Mouse (Mus musculus) fat pad, adult 2 months (tissue): Measurements from ENCODE around the gene Ttll11.

Experiments used
- DNase-seq: peaks from one replicate; pipeline ENCODE4 v3.0.0-alpha.2; 2011; ENCODE audit warnings: low read depth, low spot score; ENCODE audit errors: extremely low read depth

The Ttll11 gene

DNA sequence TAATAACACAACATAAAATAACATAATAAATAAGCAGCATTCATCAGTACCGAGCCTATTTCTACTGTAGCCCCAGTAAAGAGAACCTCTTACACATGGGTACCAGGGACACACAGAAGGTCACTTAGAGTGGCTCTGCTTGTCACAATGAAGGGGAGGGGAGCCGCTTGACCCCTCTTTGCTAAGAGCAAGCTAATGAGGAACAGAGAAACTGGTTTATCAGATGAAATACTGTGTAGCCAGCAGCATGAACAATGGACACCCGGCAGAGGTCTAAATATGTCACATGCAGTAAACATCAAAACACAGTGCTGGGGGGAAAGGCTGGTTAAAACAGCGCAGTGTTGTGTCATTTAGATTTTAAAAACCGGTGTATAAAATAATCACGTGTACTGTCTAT is 121.4 kb downstream of the Ttll11 start:
- no peak for DNase-seq

DNA sequence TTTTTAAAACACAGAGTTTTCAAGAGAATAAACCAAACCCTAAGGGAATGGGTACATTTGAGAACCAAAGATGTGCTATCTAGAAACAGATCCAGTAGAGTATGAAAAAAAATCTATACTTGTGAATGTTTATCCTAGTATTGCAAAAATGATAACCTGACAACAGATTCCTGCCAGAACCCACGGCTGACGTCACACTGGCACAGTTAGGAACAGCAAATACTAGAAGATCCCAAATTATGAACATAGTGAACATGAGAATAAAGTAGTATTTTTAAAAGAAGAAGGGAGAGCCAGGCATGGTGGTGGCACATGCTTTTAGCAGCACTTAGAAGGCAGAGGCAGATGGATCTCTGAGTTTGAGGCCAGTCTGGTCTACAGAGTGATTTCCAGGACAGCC is 122.8 kb downstream of the Ttll11 start:
- no peak for DNase-seq

DNA sequence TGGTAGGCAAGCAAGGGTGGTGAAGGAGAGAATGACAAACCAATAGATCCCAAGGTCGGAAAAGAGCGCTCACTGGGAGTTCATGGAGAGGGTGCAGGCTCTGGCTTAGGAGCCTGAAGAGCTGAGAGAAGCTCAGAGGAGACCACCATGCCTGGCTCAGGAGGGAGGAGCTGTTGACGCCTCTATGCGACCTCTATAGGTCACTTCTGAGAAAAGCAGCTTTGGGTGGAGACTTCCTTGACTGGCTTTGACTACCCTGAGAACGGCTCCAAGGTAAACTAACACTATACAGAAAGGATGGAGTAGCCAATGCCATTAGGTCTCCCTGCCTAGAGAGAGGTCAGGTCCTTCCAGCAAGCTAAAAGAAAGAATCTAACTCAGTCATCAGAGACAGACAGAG is 124.8 kb downstream of the Ttll11 start:
- DNase-seq, result no peak

DNA sequence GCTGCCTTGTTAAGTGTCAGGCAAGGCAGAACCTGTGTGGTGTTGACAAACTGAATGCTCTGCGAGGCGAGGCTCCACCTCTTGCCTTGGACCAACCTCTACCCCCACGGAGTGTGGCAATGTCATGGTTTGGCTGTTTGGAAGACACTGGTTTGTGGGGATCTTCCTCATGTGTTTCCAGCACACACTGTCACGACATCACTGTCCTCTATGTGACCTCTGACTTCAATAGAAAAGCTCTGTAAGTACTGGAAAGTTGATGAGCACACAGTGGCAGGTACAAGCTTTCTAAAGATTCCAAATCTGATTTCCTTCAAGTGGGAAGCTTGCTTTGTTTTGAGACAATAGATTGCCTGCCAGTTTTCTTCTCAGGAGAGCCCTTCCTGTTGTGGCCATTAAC is 126.7 kb downstream of the Ttll11 start:
- no peak for DNase-seq

DNA sequence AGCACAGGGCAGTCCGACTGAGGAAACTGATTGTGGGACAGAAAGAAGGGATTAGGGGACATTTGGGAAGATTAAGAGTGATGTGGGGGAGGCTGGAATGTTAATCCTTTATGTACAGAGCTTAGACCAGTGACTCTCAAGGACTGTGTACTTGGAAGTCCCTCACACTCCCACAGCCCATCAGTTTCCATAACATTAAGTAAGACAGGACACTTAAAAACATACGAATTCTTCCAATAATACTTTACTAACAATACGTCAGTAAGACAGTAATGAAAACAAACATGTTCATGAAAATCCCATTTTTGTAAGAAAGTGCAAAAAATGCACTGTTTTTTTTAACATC is 127.6 kb downstream of the Ttll11 start:
- DNase-seq, result no peak

DNA sequence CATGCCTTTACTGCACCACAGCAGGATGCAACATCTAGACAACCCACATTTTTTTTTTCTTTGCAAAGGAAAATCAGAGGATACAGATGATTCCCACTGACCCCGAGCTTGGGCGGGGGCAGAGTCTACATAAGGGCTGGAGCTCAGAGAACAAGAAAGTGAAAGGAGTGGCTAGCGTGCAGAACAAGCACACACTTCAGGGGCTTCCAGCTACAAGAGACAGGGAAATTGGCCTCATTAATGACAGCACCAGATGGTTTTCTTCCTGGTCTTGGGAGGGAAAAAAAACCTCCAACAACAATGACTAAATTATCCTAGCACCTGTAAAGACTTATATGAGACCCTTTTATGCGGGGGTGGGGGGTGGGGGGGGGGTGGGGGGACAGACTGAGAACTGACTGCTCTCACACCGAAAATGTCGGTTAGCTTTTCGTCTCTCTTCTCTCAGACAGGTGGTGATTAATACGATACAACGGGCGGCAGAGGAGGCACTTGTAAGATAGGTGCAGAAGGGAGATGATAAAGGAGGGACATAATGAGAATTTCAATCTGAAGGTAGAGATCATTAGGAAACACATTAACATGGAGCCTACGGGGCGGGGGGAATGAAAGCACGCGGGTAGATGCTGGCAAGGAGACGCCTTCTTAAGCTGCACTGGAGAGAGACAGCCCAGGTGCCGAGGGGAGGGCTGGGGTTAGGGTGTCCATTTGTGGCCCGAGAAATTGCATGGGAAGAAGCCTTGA is 128.1 kb downstream of the Ttll11 start:
- DNase-seq, result no peak

DNA sequence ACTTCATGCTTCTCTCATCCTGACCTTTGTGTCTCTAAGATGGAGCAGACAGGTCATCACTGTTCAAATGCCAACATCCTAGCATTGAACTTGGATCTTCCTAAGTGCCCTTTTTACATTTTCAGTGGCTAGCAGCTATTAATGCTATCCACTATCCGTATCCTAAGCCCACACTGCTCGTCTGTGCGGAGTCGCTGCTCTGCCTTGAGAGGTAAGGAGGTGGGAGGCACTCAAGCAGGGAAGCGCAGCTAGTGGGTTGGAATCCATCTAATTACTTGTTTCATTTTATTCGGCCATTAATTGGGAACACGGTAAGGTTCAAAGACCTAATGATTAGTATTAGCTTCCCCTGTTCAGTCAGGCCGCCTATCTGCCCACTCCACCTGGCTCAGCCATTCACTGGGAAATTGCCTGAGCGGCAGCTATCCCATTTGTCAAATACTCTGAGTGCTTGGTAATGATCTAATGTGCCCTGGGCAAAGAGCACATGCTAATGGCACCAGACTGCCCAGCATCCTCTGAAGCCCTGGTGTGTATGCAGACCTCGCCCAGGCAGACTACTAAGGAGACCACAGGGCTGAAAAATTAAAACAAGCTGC is 130.0 kb downstream of the Ttll11 start:
- no peak for DNase-seq

DNA sequence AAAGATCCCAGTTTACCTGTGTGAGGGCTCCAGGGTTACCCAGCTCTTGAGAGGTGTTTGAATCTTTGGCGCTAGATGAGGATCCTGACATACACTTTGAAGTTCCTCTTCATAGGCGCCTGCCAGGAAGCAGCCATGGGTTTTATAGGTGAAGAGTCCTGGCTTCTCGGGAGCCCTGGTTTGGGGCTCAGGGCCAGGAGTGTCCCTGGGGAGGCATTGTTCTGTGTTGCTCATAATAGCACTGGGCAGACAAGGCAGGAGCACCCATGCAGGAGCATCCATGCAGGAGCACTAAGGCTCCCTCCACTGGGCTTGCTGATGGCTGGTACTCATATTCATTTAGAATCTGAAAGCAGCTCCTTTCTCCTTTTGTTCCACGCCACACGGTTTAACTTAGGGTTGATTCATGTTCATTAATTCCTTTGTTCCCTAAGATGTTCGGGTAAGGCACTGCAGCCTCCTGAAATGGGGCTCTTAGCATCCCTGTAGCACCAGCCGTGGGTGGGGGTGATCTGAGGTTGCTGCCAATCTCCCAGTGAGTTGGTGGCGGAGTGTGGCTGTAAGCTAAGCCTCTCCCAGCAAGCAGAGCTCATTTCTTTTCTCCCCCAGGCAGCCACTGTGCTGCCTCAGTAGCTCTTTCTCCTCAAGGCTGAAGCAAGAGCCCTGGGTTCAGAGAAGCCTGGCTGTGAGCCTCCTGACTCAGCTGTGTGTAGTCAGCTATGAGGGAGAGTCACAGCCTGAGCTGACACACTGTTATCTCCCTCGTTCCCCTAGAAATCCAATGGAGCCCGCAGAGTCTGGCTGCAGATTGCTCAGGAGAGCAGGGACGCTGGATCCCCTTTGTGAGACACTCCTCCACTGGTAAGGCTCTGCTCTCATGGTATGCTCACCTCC is 133.9 kb downstream of the Ttll11 start:
- no peak for DNase-seq

DNA sequence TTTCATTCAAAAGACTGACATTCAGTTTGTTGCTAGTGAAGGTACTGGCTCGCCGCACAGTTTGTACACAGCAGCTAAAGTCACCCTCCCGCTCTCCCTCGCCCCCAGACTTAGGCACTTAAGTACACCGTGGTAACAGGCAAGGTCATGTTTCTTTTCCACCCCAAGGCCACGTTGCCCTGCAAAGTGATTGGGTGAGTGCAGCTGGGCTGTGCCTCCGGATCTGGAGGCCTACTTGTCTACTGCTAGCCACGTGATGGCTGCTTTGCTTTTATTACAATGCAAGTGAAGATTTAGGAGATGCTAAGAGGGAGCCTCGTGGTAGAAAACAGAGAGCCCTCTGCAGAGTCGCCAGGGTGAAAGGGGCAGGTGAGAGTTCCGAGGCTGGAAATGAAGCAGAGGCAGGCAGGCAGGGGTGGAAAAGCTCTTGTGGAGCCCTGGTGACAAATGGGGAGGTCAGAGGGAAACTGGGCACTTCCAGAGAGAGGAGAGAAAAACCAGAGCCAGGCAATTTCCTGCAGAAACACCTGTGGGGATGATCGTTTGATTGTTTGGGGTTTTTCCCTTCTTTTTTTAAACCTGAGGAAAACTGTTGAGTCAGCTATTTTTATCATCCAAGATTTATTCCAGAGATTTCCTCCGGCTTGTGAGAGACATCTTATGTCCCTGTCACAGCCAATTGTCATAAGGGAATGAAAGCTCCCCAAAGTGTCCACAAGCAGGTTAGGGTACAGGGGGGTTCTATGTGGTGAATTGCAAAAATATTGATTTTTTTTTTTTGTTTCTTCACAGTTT is 135.6 kb downstream of the Ttll11 start:
- no peak for DNase-seq

DNA sequence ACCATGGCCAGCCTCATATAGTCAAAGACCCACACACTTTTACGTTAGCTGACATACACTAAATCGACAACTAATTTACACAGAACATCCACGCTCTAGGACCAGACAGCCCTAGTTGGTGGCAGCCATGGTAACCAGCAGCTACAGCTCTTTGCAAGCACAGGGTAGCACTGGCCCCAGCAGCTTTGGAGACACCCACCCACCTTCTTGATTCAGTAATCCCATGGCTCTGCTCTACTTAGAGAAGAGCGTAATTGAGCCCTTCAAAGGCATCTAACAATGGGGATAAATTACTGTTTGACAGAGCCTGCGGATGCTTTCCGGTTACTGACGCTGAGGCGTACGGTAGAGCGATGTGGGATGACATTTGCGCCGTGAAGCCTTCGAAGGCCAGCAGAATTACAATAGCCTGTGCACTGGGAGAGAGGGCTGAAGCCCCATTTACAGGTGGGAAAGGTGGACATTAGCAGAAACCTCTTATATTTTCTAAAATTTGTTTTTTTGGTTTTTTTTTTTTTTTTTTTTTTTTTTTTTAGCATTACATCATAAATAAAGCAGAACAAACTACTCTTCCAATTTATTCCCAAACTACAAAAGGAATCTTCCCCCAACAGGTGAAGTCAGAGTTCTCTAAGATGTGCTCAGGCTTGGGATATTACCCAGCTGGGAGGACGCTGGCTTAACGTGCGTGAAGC is 136.8 kb downstream of the Ttll11 start:
- no peak for DNase-seq

DNA sequence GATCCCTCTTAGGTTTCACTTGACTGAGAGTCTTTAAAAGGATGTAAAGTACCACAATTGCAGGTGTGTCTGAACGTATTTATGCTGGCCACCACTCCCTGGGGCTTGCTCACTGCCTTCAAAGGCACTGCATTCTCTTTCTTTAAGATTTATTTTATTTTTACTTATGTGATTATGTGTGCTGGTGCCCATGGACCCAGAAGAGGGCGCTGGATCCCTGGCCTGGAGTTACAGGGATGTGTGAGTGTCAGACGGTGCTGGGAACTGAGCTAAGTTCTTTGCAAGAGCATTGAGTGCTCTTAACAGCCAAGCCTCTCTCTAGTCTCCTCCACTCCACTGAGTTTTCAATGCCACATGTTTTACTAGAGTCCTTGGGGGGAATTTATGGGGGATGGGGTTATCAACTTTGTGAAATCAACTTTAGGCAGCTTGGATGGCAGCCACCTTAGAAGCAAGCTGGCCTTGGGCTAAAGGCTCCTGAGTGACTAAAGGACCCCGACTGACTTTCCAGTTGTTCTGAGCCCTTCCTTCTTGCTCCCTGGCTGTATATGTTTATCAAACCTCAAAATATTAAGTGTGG is 137.8 kb downstream of the Ttll11 start:
- DNase-seq, result no peak

DNA sequence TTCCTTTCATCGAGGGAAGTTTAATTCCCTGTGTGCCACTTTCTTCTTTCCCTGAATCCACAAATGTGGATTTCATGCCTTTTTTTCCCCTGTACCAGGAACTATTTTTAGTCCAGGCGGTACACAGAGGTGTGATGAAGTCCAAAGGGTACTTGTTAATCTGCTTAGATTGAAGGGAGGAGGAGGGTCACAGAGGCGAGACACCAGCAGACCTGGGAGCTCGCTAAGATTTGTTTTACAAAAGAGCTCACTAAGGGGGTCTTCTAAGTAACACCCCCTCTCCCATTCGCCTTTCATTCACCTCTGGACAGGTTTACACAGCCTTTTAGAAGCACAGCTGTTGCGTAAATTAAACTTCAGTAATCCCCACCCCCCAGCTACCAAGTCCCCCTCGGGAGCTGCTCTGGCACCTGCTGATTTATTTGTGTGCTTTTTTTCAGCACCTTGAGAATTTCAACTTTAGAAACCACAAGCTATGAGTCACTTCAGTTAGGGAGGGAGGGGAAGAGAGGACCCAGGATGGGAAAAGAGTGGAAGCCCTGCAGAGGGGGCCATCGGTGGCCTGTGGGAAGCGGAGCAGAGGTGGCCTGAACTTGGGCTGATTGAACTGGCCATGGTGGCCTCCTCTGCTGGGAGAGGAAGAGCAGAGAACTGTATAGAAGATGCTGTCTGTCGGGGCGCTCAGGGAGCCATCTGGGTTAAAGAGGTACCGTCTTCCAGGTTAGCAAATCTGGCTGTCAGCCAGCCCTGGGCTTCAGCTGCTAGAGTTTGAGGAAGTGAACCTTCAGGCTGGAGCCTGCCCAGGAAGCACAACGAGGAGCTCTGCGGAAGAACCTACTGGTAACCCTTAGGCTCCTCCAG is 138.5 kb downstream of the Ttll11 start:
- DNase-seq, result no peak

DNA sequence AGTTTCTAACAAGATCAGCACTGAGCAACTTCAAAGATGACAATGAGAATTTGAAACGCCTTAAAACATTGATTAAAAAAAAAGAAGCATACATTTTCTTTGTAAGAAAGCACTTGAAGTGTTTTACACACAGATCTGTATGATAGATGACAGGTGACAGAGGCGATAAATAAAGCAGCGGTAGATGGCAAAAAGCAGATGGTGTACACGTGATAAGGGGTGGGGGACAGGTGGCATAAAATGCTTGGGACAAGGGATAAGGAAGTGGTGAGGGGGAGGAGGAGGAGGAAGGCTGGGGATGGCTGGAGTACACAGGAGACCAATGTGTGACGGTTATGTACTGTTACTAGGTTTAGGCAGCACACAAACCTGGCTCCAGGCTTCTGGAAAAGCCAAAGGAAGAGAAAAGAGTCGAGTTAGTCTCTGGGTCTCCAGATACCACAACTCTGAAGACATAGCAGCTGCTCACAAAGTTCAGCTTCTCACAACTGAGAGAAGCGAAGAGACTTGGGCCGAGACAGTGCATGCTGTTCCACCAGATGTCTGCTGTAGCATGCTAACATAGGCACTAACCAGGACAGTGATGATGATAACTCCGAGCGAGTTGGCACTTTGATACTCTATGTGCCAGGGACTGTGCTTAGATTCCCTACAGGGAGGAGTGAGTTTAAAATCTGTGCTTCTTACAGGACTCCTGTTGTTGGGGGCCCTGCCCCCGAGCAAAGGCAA is 140.8 kb downstream of the Ttll11 start:
- no peak for DNase-seq

DNA sequence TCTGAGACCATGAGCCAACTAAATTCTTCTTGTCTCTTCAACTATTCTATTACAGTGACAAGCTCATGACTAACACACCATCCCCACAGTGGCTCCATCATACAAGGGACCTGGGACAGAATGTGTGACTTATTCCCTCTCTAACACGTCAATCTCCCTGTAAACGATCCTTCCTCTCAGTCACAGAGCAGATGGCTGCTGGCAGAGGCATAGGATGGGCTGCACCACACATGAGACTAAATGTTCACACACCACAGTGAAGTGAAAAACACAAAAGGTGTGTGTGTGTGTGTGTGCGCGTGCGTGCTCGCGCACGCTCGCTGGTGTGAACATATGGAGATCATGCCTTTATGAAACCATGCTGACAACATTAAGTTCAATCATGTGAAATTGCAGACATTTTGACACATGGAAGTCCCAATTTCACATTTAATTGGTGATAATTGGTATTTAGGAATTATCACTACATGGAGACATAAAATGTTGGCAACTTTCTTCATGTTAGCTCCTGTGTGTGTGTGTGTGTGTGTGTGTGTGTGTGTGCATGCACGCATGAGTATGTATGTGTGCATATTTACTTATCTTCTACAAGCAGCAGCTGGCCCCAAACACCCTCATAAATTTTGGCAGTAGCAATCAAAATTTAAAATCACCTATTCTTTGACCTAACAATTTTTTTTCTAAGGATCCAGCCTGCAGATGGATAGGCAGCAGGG is 145.4 kb downstream of the Ttll11 start:
- DNase-seq, result no peak

DNA sequence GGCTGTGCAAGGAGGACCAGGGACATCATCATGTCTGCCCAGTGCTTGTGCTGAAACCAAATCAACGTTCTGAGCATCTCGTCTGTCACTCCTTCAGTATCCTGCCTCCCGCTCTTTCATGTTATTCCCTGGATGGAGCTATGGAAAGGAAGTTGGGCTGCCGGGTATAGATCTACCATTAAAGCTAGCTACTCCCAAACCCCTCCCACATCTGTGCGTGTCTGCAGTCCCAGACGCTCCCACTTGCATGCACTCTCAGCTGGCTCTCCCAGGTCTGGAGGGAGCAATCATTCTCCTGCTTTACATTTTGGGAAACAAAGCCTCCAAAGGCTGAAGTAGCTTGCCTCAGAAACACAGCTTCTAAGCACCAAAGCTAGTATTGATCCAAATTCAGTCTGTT is 146.2 kb downstream of the Ttll11 start:
- DNase-seq, result no peak

DNA sequence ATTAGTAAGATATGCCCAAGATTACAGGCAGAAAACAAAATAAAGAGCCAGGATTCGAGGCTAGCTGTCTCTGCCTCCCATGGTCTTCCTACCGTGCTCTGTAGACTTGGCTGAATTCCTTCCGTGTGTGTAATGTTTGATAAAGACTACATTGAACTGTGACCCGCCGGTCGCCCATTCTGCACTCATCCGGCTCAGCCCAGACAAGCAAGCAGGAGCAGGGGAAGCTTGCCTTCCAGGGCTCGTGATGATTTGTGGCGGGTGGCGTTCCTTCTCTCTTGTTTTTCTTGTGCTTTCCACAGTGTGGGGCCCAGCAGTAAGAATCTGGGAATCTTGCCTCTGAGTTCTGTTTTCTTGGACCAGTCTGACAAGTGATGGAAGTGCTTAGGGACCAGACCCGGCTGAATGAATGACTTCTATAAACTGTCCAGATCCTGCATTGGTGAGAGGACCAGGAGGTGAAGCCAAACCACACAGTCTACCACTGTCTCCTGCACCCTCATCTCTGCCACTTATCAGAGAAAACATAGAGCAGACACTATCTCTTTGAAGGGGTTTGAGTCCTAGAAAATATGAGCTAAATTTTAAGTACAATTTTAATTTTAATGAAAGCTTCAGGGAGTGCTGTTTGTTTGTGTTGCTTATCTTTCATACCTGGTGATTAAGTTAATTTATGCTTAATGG is 146.8 kb downstream of the Ttll11 start:
- DNase-seq, result no peak

DNA sequence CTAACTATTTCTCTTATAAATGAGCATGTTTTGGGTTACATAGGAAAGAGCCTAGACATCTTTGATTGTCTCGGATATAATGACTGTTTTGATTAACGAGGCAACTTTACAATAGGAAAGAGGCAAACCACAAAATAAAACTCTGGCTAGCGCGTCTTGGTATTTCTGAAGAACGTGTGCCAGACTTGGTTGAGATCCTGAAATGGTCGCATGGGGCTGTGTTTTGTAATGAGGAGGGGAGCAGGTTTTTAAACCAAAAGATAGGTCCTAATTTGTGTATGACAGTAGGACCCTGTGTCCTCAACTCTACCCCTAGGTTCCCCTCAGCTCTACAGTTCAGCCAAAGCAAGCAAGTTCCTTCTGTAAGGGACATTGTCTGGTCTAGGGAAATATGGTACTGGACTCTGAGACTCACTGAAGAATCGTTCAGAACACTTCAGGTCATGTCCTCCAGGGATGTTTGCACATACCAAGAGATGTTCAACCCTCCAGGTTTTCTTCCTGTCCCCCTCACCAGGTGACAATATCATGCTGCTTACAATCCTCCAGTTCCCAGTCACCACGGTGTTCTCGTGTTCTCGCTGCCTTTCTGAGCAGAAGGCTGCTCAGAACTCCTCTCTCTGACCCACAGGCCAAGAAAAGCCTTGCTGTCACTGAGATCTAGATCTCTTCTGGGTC is 147.7 kb downstream of the Ttll11 start:
- DNase-seq, result no peak
